Comparison of ENCODE assay signal across 8 mouse cellular contexts in genomic region chr16:4316094-4316474, GRCm38 (mm10).
A peak's percentile ranks its signal among the peaks of the same experiment; 100 is the strongest.
DNase-seq lines count a peak whose midpoint lies in the region.

No protein-coding gene starts in this region.

- peak; percentile 95 for DNase-seq in adipocyte (ENCODE audit: low spot score)
- DNase-seq in cerebellum, postnatal 25 days: peak; percentile 85 to 88
- DNase-seq in gastrocnemius, adult 18-20 months (ENCODE audit: low spot score): peak; percentile 91
- peak; percentile 87 for DNase-seq in induced T-regulatory cell, adult 2 months (ENCODE audit: low read depth)
- DNase-seq in left cerebral cortex, adult 9 months (ENCODE audit: low spot score in 2 of 2): peak; percentile 48 to 94
- DNase-seq in mesoderm, embryonic 11.5 days (ENCODE audit: low read depth, low spot score): peak; percentile 85
- DNase-seq in right cerebral cortex, postnatal 25 days: peak; percentile 76
- peak; percentile 68 to 77 for DNase-seq in urinary bladder, postnatal 4 days (ENCODE audit: low spot score in 2 of 2)

Comparison
In these comparisons a context has a peak if more than half of its experiments do, and no peak if none do; other contexts are left out.
1. Peak in every context shown above with its lines: DNase-seq.